Mouse (Mus musculus) neural tube, embryonic 15.5 days (tissue): ENCODE results near the gene Col26a1. TPM values are rescaled to one million over a fixed set of nuclear protein-coding genes. Genes with fewer than 3 reads are reported as not detected.

ENCODE experiments used
- ATAC-seq: fragments of 200-750 bp; cut with Nextera tagmentation; 2 replicates; pipeline ENCODE4 v1.8.0; 2017; ENCODE audit warnings: mild to moderate bottlenecking, moderate TSS enrichment, moderate library complexity; ENCODE audit not compliant: low FRiP score
- H3K27ac ChIP-seq: fragments of 300-500 bp; sonication (generic); replicated peaks from 2 replicates; pipeline ENCODE4 v1.5.1; 2015; ENCODE audit warnings: mild to moderate bottlenecking, inconsistent platforms
- H3K27me3 ChIP-seq: fragments of 300-500 bp; sonication (generic); replicated peaks from 2 replicates; pipeline ENCODE4 v1.6.1; 2015; ENCODE audit warnings: inconsistent platforms
- H3K36me3 ChIP-seq: fragments of 300-500 bp; sonication (generic); 2 replicates; pipeline ENCODE4 v1.6.1; 2015; ENCODE audit warnings: inconsistent platforms
- H3K4me1 ChIP-seq: fragments of 300-500 bp; sonication (generic); 2 replicates; pipeline ENCODE4 v1.6.1; 2015; ENCODE audit warnings: inconsistent platforms
- H3K4me2 ChIP-seq: fragments of 300-500 bp; sonication (generic); 2 replicates; pipeline ENCODE4 v1.6.1; 2015; ENCODE audit warnings: inconsistent platforms, mild to moderate bottlenecking, moderate library complexity
- H3K4me3 ChIP-seq: fragments of 300-500 bp; sonication (generic); replicated peaks from 2 replicates; pipeline ENCODE4 v1.5.1; 2015; ENCODE audit warnings: mild to moderate bottlenecking, inconsistent platforms
- H3K9ac ChIP-seq: fragments of 300-500 bp; sonication (generic); replicated peaks from 2 replicates; pipeline ENCODE4 v1.6.1; 2015; ENCODE audit warnings: mild to moderate bottlenecking, inconsistent platforms
- H3K9me3 ChIP-seq: fragments of 300-500 bp; sonication (generic); replicated peaks from 2 replicates; pipeline ENCODE4 v1.6.1; 2016; ENCODE audit warnings: inconsistent platforms
- WGBS: fragments of 180-500 bp; shearing (Covaris S2); methylation state at CpG from one replicate; pipeline ENCODE4 v1.1.7; 2015; ENCODE audit warnings: mixed read lengths; 5-methylcytosine and 5-hydroxymethylcytosine counted together
- polyA plus RNA-seq: library from polyadenylated mRNA; unstranded; fragments of >200 nt; fragmentation: Nextera tagmentation; extraction: Ambion mirVana; gene quantifications from 2 replicates; pipeline ENCODE4 v1.2.1, GENCODE M21; 2015

Gene Col26a1
- polyA plus RNA-seq, 1 experiment from 2014 or later: 45.5 TPM

GRCm38 (mm10) chr5:136792541-136792940, 90.5 kb downstream of the Col26a1 start:
- Histone ChIP-seq H3K36me3 (no peaks in the 10 kb centered on the region), H3K9ac (no peak overlapping the region), H3K4me3 (no peak overlapping the region), H3K4me2 (no peak overlapping the region), H3K27ac (no peak overlapping the region), H3K4me1 (peaks cover 3% of the 10 kb centered on the region), H3K27me3 (no peaks in the 10 kb centered on the region), H3K9me3 (no peaks in the 10 kb centered on the region)
- ATAC-seq: no peak
- WGBS: 85% methylated on average over 10 of the region's 10 CpGs

GRCm38 (mm10) chr5:136791204-136791603, 91.8 kb downstream of the Col26a1 start:
- H3K36me3 ChIP-seq: no peaks in the 10 kb centered on the region
- H3K4me2 ChIP-seq: peak overlapping the region; percentile 20; the same call in 1 of the 2 replicates
- no peak for ATAC-seq
- peaks cover 3% of the 10 kb centered on the region for H3K4me1 ChIP-seq
- H3K4me3 ChIP-seq: no peak overlapping the region
- H3K9ac ChIP-seq: no peak overlapping the region
- H3K27ac ChIP-seq: no peak overlapping the region
- no peaks in the 10 kb centered on the region for H3K27me3 ChIP-seq
- WGBS: 37% methylated on average over 3 of the region's 3 CpGs
- no peaks in the 10 kb centered on the region for H3K9me3 ChIP-seq

GRCm38 (mm10) chr5:136790570-136791196, 92.3 kb downstream of the Col26a1 start:
- peak; percentile 84 for ATAC-seq
- H3K4me1 ChIP-seq: peaks cover 3% of the 10 kb centered on the region
- no peak overlapping the region for H3K9ac ChIP-seq
- H3K36me3 ChIP-seq: no peaks in the 10 kb centered on the region
- H3K27me3 ChIP-seq: no peaks in the 10 kb centered on the region
- H3K9me3 ChIP-seq: no peaks in the 10 kb centered on the region
- no peak overlapping the region for H3K27ac ChIP-seq
- peak overlapping the region; percentile 20; the same call in 1 of the 2 replicates for H3K4me2 ChIP-seq
- WGBS: 14% methylated on average over 11 of the region's 11 CpGs
- H3K4me3 ChIP-seq: no peak overlapping the region

GRCm38 (mm10) chr5:136784531-136784930, 98.5 kb downstream of the Col26a1 start:
- H3K36me3 ChIP-seq: no peaks in the 10 kb centered on the region
- H3K4me2 ChIP-seq: no peak overlapping the region
- no peak overlapping the region for H3K4me3 ChIP-seq
- no peaks in the 10 kb centered on the region for H3K9me3 ChIP-seq
- no peaks in the 10 kb centered on the region for H3K27me3 ChIP-seq
- H3K9ac ChIP-seq: no peak overlapping the region
- no peak for ATAC-seq
- 79% methylated on average over 8 of the region's 8 CpGs for WGBS
- H3K27ac ChIP-seq: no peak overlapping the region
- no peaks in the 10 kb centered on the region for H3K4me1 ChIP-seq

GRCm38 (mm10) chr5:136782600-136782999, 100.4 kb downstream of the Col26a1 start:
- Histone ChIP-seq H3K4me1 (no peaks in the 10 kb centered on the region), H3K36me3 (no peaks in the 10 kb centered on the region), H3K4me3 (no peak overlapping the region), H3K4me2 (peak overlapping the region; percentile 28; the same call in 1 of the 2 replicates), H3K27ac (no peak overlapping the region), H3K27me3 (no peaks in the 10 kb centered on the region), H3K9me3 (no peaks in the 10 kb centered on the region), H3K9ac (no peak overlapping the region)
- ATAC-seq: no peak
- 65% methylated on average over 13 of the region's 13 CpGs for WGBS

GRCm38 (mm10) chr5:136780465-136780864, 102.5 kb downstream of the Col26a1 start:
- no peak overlapping the region for H3K4me2 ChIP-seq
- no peaks in the 10 kb centered on the region for H3K36me3 ChIP-seq
- no peaks in the 10 kb centered on the region for H3K4me1 ChIP-seq
- no peaks in the 10 kb centered on the region for H3K27me3 ChIP-seq
- no peak for ATAC-seq
- H3K27ac ChIP-seq: no peak overlapping the region
- no peak overlapping the region for H3K9ac ChIP-seq
- H3K9me3 ChIP-seq: no peaks in the 10 kb centered on the region
- WGBS: 51% methylated on average over 10 of the region's 10 CpGs
- no peak overlapping the region for H3K4me3 ChIP-seq

- Histone ChIP-seq H3K36me3 (no peaks in the 10 kb centered on the region), H3K4me3 (no peak overlapping the region), H3K4me2 (no peak overlapping the region), H3K9ac (no peak overlapping the region), H3K27me3 (no peaks in the 10 kb centered on the region), H3K9me3 (no peaks in the 10 kb centered on the region), H3K27ac (no peak overlapping the region), H3K4me1 (no peaks in the 10 kb centered on the region)
- ATAC-seq: no peak
- 85% methylated on average over 6 of the region's 6 CpGs for WGBS
Measured at GRCm38 (mm10) chr5:136779946-136780345, 103.1 kb downstream of the Col26a1 start.

GRCm38 (mm10) chr5:136775548-136775947, 107.5 kb downstream of the Col26a1 start:
- Histone ChIP-seq H3K9ac (no peak overlapping the region), H3K9me3 (no peaks in the 10 kb centered on the region), H3K4me2 (no peak overlapping the region), H3K4me3 (no peak overlapping the region), H3K4me1 (no peaks in the 10 kb centered on the region), H3K27me3 (no peaks in the 10 kb centered on the region), H3K36me3 (no peaks in the 10 kb centered on the region), H3K27ac (no peak overlapping the region)
- 90% methylated on average over 3 of the region's 3 CpGs for WGBS
- no peak for ATAC-seq

GRCm38 (mm10) chr5:136773044-136774039, 109.7 kb downstream of the Col26a1 start:
- Histone ChIP-seq H3K4me3 (no peak overlapping the region), H3K27ac (no peak overlapping the region), H3K9me3 (no peaks in the 10 kb centered on the region), H3K9ac (no peak overlapping the region), H3K4me1 (no peaks in the 10 kb centered on the region), H3K27me3 (no peaks in the 10 kb centered on the region), H3K36me3 (no peaks in the 10 kb centered on the region), H3K4me2 (no peak overlapping the region)
- no peak for ATAC-seq
- 57% methylated on average over 22 of the region's 22 CpGs for WGBS

- no peaks in the 10 kb centered on the region for H3K9me3 ChIP-seq
- no peak overlapping the region for H3K4me2 ChIP-seq
- WGBS: 84% methylated on average over 10 of the region's 10 CpGs
- no peaks in the 10 kb centered on the region for H3K27me3 ChIP-seq
- H3K9ac ChIP-seq: no peak overlapping the region
- no peak for ATAC-seq
- no peaks in the 10 kb centered on the region for H3K4me1 ChIP-seq
- H3K27ac ChIP-seq: no peak overlapping the region
- H3K36me3 ChIP-seq: no peaks in the 10 kb centered on the region
- H3K4me3 ChIP-seq: no peak overlapping the region
Measured at GRCm38 (mm10) chr5:136771132-136771531, 111.9 kb downstream of the Col26a1 start.

GRCm38 (mm10) chr5:136767304-136767703, 115.7 kb downstream of the Col26a1 start:
- no peaks in the 10 kb centered on the region for H3K4me1 ChIP-seq
- 87% methylated on average over 9 of the region's 9 CpGs for WGBS
- no peak overlapping the region for H3K4me2 ChIP-seq
- no peaks in the 10 kb centered on the region for H3K27me3 ChIP-seq
- no peaks in the 10 kb centered on the region for H3K36me3 ChIP-seq
- H3K27ac ChIP-seq: no peak overlapping the region
- H3K4me3 ChIP-seq: no peak overlapping the region
- no peaks in the 10 kb centered on the region for H3K9me3 ChIP-seq
- H3K9ac ChIP-seq: no peak overlapping the region
- ATAC-seq: no peak
